Comparison of ENCODE assay signal across 11 mouse cellular contexts in the genomic region with DNA sequence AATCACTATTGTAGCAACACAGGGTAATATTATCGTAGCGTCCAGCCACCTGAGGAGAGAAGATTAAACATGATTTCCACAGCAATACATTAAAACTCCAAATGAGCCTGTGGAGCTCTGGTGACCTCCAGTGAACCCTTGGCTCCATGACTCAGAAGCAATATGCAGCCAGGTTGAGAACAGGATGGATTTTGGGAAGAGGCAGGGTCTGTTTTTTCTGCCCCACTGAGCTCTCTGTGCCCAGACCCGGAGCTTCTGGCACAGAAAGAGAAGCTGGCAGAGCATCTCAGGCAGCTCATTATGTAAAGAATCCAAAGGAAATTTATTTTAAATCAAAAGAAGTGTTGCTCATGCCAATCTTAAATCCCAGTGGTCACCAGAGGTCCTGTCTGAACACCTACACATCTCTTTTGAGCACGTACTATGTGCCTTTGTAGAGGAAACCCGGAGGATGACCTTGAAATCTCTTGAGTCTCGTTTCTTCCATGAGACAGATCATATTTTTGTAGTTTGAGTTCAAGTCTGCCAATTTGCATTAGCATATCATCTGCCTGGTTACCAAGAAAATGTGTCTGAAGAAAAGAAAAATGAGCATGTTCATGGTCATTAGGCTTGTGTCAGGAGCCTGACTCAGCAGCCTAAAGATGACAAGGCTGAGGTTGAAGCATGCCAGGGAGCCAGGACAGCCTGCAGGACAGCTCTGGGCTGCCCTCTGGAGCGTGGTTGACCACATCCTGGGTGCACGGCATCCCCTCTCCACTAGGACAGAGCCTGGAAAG.
DNase-seq lines count a peak whose midpoint lies in the region; ATAC-seq and TF ChIP-seq lines count a peak whose summit lies in the region.
"Had no signal": no experiment of that assay in that cellular context is flagged by ENCODE, and none has a peak within 500 bp of the region (broad histone marks: within the 10 kb centered on the region; RNA-seq: fewer than 3 reads in every experiment).

No protein-coding gene starts in this region.

- H3K27me3 ChIP-seq in forebrain, postnatal 0 days (ENCODE audit: insufficient read depth, low read length), result no peaks in the 10 kb centered on the region
- no peaks in the 10 kb centered on the region for H3K27me3 ChIP-seq in forebrain, embryonic 10.5 days (ENCODE audit: poor library complexity, severe bottlenecking)
- H3K27me3 ChIP-seq in cerebellum, adult 2 months (ENCODE audit: control insufficient read depth, insufficient read depth, low read length), result no peaks in the 10 kb centered on the region
- no peaks in the 10 kb centered on the region for H3K27me3 ChIP-seq in intestine, postnatal 0 days (replicated peaks; ENCODE audit: control insufficient read depth, insufficient read depth, low read length)
- H3K27me3 ChIP-seq: neural tube, embryonic 13.5 days had no signal

- H3K4me1 ChIP-seq in forebrain, postnatal 0 days (ENCODE audit: insufficient read depth), result no peaks in the 10 kb centered on the region
- no peaks in the 10 kb centered on the region for H3K4me1 ChIP-seq in forebrain, embryonic 10.5 days
- H3K4me1 ChIP-seq in cerebellum, adult 2 months (ENCODE audit: control insufficient read depth, insufficient read depth, low read length), result peaks cover 3% of the 10 kb centered on the region
- H3K4me1 ChIP-seq in intestine, postnatal 0 days (replicated peaks; ENCODE audit: control insufficient read depth, insufficient read depth, low read length), result no peaks in the 10 kb centered on the region
- H3K4me1 ChIP-seq: neural tube, embryonic 13.5 days had no signal

- no peak overlapping the region for H3K9ac ChIP-seq in forebrain, postnatal 0 days
- no peak overlapping the region for H3K9ac ChIP-seq in intestine, postnatal 0 days (ENCODE audit: low read depth, low read length)
- H3K9ac ChIP-seq: lung, embryonic 14.5 days; neural tube, embryonic 13.5 days had no signal

- intact Hi-C loops in left cerebral cortex, postnatal 10 days (cut with DNase I), result no loop called here

- H3K9me3 ChIP-seq in forebrain, postnatal 0 days (ENCODE audit: low read length), result no peaks in the 10 kb centered on the region
- H3K9me3 ChIP-seq in forebrain, embryonic 10.5 days, result no peaks in the 10 kb centered on the region
- H3K9me3 ChIP-seq in intestine, postnatal 0 days (ENCODE audit: control insufficient read depth), result no peaks in the 10 kb centered on the region
- H3K9me3 ChIP-seq: neural tube, embryonic 13.5 days had no signal

- WGBS in forebrain, postnatal 0 days, result 51% methylated on average over 8 of the region's 8 CpGs
- WGBS in forebrain, embryonic 10.5 days, result 86% methylated on average over 8 of the region's 8 CpGs
- WGBS in cerebellum, adult 2 months, result 21% methylated on average over 8 of the region's 8 CpGs
- WGBS in intestine, postnatal 0 days, result 78% methylated on average over 8 of the region's 8 CpGs

- no peak for TF ChIP-seq POLR2A in cerebellum, adult 2 months (IDR thresholded peaks at IDR 0.05; ENCODE audit: borderline replicate concordance, insufficient read depth, low read length)

- no peak overlapping the region for H3K4me3 ChIP-seq in forebrain, postnatal 0 days (ENCODE audit: low read depth, low read length)
- no peak overlapping the region for H3K4me3 ChIP-seq in forebrain, embryonic 10.5 days
- no peak overlapping the region for H3K4me3 ChIP-seq in cerebellum, adult 2 months (replicated peaks; ENCODE audit: insufficient read depth, low read depth, low read length)
- H3K4me3 ChIP-seq in intestine, postnatal 0 days (ENCODE audit: low read depth, low read length), result no peak overlapping the region
- H3K4me3 ChIP-seq: neural tube, embryonic 13.5 days had no signal

- TF ChIP-seq CTCF in forebrain, postnatal 0 days (IDR thresholded peaks at IDR 0.05; ENCODE audit: low read depth), result 0 out of 2 replicates have a peak, but pooled peaks have one; percentile 8
- peak; percentile 22; the same call in 1 of the 2 replicates for TF ChIP-seq CTCF in cerebellum, adult 2 months (IDR thresholded peaks at IDR 0.05; ENCODE audit: borderline replicate concordance, insufficient read depth, low read depth, low read length)
- no peak for TF ChIP-seq CTCF in intestine, postnatal 0 days (IDR thresholded peaks at IDR 0.05; ENCODE audit: low read depth)

- peak; percentile 64 for ATAC-seq in forebrain, postnatal 0 days
- ATAC-seq in intestine, postnatal 0 days, result no peak

- H3K27ac ChIP-seq in forebrain, postnatal 0 days (ENCODE audit: low read depth, low read length), result no peak overlapping the region; the same call in 1 of the 2 replicates
- H3K27ac ChIP-seq in forebrain, embryonic 10.5 days, result no peak overlapping the region
- no peak overlapping the region for H3K27ac ChIP-seq in cerebellum, adult 2 months (ENCODE audit: insufficient read depth, low read length)
- no peak overlapping the region for H3K27ac ChIP-seq in intestine, postnatal 0 days (ENCODE audit: low read depth, low read length)
- H3K27ac ChIP-seq: neural tube, embryonic 13.5 days had no signal

- no peak overlapping the region for H3K4me2 ChIP-seq in forebrain, postnatal 0 days (ENCODE audit: low read depth)
- H3K4me2 ChIP-seq in intestine, postnatal 0 days (replicated peaks; ENCODE audit: low read depth), result no peak overlapping the region
- H3K4me2 ChIP-seq: lung, embryonic 14.5 days; neural tube, embryonic 13.5 days had no signal

- peak; percentile 41 for DNase-seq in forebrain, postnatal 0 days
- no peak for DNase-seq in forebrain, embryonic 10.5 days (ENCODE audit: extremely low spot score, low spot score)
- DNase-seq in CD4-positive helper T cell, adult 2 months (ENCODE audit: low read depth, low spot score), result peak; percentile 3
- DNase-seq in cerebellum, adult 2 months, result peak; percentile 27 to 41
- DNase-seq in left cerebral cortex, postnatal 10 days (ENCODE audit: extremely low spot score in 1 of 2, low spot score in 2 of 2), result peak; percentile 19 to 20
- no peak for DNase-seq in lung, adult 18-20 months
- DNase-seq in heart, adult 8-10 months (ENCODE audit: low spot score), result no peak
- DNase-seq: kidney, postnatal 25 days; lung, embryonic 14.5 days had no signal

- no peaks in the 10 kb centered on the region for H3K36me3 ChIP-seq in forebrain, postnatal 0 days (ENCODE audit: insufficient read depth)
- H3K36me3 ChIP-seq in forebrain, embryonic 10.5 days (replicated peaks), result no peaks in the 10 kb centered on the region
- no peaks in the 10 kb centered on the region for H3K36me3 ChIP-seq in intestine, postnatal 0 days (ENCODE audit: control insufficient read depth, insufficient read depth)
- H3K36me3 ChIP-seq: neural tube, embryonic 13.5 days had no signal

Comparison
In these comparisons a context has a peak if more than half of its experiments do, and no peak if none do; other contexts are left out.
1. DNase-seq: peak in forebrain, postnatal 0 days (single experiment), CD4-positive helper T cell, adult 2 months (single experiment), cerebellum, adult 2 months (2 of 2) and left cerebral cortex, postnatal 10 days (2 of 2); none in forebrain, embryonic 10.5 days (single experiment), lung, adult 18-20 months (0 of 2) and heart, adult 8-10 months (single experiment).